Mouse (Mus musculus): Measurements from ENCODE around the gene Fbxl2.

Fbxl2 gene

GRCm38 (mm10) chr9:113973857-113974256 is 72.1 kb downstream of the Fbxl2 start:
- DNase-seq (ENCODE audit: low spot score), result no peak

- no peak for DNase-seq (ENCODE audit: low spot score)
Observed at GRCm38 (mm10) chr9:113971615-113972014, 74.4 kb downstream of the Fbxl2 start.

DNA sequence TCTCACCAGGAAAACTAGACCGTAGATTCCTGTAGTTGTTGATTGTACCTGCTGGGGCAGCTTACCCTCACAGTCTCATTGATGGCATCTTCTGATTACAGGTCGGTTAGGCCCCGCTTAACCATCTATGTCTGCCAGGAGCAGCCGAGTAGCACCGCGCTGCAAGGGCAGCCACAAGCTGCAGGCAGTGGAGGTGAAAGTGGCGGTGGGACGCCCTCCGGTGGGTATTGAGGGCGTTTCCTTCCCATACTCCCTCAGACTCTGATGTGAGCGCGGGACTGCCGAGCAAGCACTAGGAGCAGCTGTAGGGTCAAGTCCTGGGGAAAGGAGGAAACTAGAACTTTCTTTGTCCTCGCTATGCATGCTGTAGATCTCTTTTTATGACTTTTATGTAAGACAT is 76.0 kb downstream of the Fbxl2 start:
- DNase-seq (ENCODE audit: low spot score), result no peak

DNA sequence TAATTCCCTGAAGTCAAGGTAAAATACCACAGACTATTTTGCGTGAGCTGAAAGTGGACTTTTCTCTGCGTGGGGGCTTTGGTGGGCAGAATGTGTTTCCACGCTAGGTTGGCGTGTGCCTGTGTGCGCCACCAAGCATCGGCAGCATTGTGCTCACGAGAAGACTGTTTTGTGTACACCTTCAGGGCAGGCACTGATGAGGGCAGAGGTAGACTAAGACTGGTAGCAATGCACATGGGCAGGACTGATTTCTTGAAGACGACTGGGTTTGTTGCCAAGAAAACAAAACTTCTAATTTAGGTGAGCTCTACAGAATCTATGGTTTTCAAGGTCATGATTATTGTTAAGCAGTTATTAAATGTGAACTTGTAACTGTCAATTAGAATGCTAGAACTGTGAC is 76.6 kb downstream of the Fbxl2 start:
- no peak for DNase-seq (ENCODE audit: low spot score)

DNA sequence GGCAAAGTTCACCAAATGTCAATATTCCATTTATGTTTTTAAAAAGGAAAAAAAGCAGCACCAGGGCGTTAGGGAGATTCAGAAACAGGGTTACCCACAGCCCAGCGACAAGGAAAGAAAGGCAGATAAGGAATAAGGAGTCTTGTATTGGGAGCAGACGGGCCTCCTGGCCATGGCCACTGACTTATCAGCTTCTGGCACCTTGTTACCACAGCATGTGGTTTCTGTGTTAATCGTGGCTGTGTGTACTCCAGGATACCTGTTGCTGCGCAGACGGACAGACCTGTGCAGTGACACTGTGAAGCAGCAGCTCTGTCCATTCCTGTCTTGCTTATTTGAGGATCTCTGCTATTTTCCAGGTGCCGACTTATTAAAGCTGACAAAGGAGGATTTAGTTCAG is 77.0 kb downstream of the Fbxl2 start:
- DNase-seq (ENCODE audit: low spot score), result no peak

DNA sequence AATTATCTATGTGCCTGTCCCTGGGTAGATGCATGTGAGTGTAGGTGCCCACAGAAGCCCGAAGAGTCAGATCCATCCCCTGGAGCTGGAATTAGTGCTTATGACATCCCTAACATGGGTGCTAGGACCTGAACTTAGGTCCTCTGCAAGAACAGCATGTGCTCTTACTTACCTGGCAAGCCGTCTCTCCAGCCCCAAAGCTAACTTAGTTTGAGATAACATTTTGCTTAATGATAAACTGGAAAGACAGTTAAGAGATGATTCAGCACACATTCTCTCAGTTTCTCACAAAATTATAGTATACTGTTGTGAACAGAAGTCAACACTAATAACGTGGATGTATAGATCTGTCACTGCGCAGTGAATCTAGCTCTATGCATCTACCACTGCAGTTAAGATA is 79.2 kb downstream of the Fbxl2 start:
- no peak for DNase-seq (ENCODE audit: low spot score)

DNA sequence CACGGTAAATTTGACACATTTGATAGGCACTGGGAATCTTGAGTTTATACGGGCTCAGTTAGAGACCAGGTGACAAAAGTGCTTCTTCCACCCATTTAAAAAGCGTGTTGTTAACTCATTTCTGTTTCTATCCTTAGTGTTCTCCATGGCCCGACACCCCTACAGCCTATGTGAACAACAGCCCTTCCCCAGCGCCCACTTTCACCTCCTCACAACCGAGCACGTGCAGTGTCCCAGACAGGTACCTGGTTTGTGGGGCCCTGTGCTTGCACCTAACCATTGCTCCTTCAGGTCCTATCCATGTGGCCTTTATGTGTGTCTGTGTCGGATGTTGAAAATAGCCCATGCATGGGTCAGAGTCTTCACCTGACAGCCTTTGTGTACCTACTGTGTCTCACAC is 81.6 kb downstream of the Fbxl2 start:
- DNase-seq (ENCODE audit: low spot score), result no peak

DNA sequence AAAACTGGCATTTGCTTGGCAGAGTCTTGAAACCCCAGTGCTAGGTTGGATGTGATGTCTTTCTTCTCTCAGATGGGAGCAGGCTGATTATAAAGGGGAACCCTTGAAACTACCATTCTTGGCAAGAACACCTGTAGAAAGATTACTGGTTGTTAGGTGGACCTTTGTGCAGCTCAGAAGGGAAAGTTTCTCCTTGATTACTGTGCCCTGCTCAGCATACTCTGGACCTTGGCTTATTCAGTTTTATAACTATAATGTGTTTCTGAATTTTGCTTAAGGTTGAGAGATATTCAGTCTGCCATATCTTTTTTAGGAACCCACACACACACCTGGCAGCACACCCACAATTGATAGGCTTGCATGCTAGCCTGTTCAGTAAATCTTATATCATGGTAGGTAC is 82.3 kb downstream of the Fbxl2 start:
- DNase-seq (ENCODE audit: low spot score), result no peak

GRCm38 (mm10) chr9:113957777-113958176 is 88.2 kb downstream of the Fbxl2 start:
- DNase-seq (ENCODE audit: low spot score), result no peak

GRCm38 (mm10) chr9:113947216-113947615 is 98.8 kb downstream of the Fbxl2 start:
- DNase-seq (ENCODE audit: low spot score), result no peak

DNA sequence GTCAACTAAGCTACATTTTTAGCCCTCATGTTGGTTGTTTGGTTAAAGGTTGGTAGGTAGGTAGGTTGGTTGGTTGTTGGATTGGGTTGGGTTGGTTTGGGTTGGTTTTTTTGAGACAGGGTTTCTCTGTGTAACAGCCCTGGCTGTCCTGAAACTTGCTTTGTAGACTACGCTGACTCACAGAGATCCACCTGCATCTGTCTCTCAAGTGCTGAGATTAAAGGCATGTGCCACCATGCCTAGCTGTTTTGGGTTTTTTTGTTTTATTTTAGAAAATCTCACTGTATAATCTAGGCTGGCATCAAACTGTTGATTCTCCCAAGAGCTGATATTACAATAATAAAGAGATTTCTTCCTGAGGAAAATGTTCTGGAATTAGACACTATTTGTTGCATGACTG is 102.6 kb downstream of the Fbxl2 start:
- DNase-seq (ENCODE audit: low spot score), result no peak

DNA sequence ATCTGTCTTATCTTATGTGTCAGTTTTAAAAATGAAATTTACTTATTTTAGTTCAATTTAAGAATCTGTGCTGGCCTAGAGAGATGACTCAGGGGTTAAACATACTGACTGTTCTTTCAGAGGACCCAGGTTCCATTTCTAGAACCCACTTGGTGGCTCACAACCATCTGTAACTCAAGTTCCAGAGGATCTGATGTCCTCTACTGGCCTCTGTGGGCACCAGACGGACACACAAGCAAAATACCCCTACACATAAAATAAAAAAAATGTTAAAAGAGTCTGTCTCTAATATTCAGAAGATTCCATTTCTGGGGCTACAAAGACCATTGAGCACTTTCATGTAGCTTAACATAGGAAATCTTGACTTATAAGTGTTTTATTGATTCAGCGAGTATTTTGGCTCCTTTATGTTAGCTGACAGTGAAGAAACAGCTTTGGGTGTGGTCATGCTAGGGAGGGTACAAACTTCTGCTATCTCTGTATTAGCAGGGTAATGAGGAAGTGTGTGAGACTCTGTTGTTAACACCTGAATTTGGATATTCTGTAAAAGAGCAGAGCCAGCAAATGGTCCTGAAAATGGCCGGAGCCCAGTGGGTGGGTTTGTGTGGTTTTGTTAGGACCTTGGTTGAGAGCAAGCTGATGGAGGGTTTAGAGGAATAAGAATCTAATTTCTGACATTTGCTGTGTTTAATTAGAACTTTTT is 104.7 kb downstream of the Fbxl2 start:
- DNase-seq (ENCODE audit: low spot score), result no peak

GRCm38 (mm10) chr9:113939063-113939850 is 106.7 kb downstream of the Fbxl2 start:
- DNase-seq (ENCODE audit: low spot score), result no peak

GRCm38 (mm10) chr9:113935638-113936037 is 110.4 kb downstream of the Fbxl2 start:
- no peak for DNase-seq (ENCODE audit: low spot score)

GRCm38 (mm10) chr9:113932501-113932900 is 113.5 kb downstream of the Fbxl2 start:
- DNase-seq (ENCODE audit: low spot score), result no peak

GRCm38 (mm10) chr9:113932100-113932470 is 113.9 kb downstream of the Fbxl2 start:
- no peak for DNase-seq (ENCODE audit: low spot score)

DNA sequence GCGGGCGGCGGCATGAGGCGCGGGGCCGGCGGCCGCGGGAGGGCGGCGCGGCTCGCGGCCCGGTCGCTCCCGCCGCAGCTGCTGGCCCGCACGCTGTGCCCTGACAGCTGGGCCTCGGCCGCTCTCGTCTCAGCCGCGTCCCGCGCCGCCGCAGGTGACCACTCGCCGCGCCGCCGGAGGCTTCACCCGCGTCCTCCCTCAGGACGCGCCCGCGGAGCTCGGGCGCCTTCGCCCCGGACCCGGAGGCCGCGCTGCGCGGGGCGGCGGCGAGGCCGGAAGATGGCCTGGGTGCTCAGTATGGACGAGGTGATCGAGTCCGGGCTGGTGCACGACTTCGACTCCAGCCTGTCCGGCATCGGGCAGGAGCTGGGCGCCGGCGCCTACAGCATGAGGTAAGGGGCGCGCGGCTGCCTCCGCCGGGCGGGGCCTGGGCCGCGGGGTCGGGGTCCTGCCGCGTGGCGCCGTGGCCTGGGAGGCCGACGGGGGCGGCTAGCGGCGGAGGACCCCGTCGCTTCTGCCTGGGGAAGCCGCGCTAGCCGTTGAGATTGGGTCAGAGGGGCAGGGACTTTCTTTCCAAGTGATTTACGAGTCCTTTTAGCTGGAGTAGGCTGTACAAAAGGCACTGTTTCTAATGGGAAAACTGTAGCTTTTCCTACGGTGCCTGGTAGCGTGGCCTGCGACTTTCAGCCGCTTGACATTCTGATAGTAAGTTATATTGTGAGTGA is 114.5 kb downstream of the Fbxl2 start:
- peak; percentile 53 for DNase-seq (ENCODE audit: low spot score)

DNA sequence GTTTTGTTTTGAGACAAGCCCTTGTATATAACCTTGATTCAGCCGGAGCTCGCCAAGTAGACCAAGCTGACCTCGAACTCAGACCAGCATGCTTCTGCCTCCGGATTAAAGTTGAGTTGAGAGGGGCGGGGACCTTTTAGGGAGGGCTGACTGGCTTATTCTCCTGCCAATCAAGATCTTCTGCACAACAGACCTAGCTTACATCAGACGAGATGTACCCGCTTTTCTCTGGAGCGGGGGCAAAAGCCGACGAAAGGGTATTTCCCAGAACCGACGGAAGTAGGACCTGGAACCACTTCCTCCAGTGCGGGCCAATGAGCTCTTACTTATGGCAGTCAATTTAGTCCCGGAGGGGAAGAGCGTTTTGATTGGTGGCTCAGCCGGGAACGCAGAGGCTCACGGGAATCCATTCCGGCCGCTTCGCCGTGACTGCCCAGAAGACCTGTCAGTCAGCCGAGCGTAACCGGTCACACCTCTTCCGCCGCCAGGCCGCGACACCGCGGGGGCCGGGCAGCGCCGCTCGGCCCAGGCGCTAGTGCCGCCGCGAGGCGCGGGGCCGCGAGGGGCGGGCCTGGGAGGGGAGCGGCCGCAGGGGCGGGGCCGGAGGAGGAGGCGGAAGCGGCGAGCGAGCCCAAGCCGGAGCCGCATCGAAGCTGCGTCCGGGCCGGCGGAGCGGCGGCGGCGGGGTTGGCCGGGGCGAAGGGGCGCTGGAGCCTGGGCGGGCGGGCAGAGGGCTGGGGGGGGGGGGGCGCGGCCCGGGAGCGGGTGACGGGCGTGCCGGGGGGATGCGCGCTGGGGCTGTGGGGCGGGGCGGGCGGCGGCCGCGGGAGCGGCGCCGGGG is 115.2 kb downstream of the Fbxl2 start, which contains the start of gene Ubp1:
Gene Ubp1 (plus strand): TSS at position 401 of the 841 bp plus-strand sequence.
- peak; percentile 98 for DNase-seq (ENCODE audit: low spot score)

GRCm38 (mm10) chr9:113929676-113930075 is 116.3 kb downstream of the Fbxl2 start:
- DNase-seq (ENCODE audit: low spot score), result no peak

DNA sequence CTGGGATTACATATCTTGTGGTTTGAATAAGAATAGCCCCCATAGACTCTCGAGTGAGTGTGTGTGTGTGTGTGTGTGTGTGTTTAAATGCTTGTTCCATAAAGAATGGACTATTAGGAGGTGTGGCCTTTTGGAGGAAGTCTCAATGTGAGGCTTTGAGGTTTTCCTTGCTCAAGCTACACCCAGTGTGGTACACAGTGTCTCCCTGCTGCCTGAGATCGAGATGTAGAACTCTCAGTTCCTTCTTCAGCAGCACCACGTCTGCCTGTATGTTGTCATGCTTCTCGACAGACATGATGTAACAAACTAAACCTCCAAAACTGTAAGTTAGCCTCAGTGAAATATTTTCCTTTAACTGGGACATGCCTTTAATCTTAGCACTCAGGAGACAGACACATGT is 117.4 kb downstream of the Fbxl2 start:
- DNase-seq (ENCODE audit: low spot score), result no peak

DNA sequence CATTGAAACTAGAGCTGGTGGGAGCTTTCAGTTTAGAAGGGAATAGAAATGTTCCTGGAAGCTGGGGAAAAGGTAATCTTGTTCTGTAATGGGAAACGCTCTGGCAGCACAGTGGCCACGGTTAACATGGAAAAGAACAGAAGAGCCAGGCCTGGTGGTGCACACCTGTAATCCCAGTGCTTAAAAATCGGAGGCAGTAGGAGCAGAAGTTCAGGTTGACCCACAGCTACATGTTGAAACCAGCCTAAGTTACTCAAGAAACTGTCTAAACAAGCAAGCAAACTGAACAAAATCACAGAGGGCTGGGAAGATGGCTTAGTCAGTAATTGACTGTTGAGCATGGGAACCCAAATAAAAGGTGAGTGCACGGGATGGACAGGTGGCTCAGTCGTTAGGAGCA is 121.1 kb downstream of the Fbxl2 start:
- DNase-seq (ENCODE audit: low spot score), result no peak

DNA sequence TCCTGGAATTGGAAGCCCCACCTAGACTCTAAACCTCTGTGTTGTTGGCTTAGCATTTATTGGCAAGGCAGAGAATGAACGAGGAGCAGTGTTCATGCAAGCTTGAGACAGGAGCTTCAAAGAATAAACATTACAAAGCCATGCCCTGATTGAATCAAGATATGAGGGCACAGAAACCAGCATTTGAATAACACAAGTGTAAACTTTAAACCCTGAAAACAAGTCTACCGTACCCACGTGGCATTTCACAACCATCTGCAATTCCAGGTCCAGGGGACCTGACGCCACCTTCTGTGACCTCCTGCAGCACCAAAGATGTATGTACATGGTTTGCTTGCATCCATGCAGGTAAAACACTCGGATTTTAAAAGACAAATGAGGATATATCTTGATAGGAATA is 123.3 kb downstream of the Fbxl2 start:
- no peak for DNase-seq (ENCODE audit: low spot score)
